Mouse (Mus musculus): Measurements from ENCODE around the gene Hnrnpa2b1.

Gene Hnrnpa2b1

GRCm38 (mm10) chr6:51470311-51471178 lies 851 bp upstream of the Hnrnpa2b1 start, which contains the start of gene Cbx3:
Gene Cbx3, plus strand, starts transcription at chr6:51470360.
- ATAC-seq (ENCODE audit: low TSS enrichment): peak; percentile 58

DNA sequence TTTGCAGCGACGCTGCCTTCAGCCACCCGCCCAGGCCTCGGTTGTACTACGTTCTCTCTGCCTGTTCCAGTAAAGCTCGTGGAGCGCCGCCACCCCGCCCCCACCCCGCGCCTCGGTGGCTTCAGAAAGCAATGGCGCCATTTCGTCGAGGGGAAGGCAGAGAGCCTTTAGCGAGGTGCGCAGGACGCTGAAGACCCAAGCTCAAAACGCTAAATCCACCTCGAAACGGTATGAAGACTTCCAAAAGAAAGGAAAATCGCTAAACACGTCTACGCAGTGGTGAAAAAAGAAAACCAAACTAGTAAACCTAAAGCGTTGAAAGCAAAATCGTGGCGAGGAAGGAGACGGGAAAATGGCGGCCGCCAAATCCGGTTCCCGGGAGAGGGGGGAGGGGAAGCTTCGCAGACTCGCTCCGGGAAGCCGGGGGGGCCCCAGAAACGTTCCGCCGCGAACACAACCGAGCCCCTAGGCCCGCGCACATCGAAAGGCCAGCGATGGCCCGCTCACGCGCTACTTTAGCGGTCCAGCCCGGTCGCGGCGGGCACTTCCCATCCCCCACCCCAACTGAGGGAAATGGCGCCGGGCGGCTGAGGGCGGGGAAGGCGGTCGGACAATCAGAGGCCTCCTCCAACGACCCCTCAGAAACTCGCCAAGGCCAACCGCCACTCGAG lies 668 bp downstream of the Hnrnpa2b1 start:
- peak; percentile 53 for ATAC-seq (ENCODE audit: low TSS enrichment)

DNA sequence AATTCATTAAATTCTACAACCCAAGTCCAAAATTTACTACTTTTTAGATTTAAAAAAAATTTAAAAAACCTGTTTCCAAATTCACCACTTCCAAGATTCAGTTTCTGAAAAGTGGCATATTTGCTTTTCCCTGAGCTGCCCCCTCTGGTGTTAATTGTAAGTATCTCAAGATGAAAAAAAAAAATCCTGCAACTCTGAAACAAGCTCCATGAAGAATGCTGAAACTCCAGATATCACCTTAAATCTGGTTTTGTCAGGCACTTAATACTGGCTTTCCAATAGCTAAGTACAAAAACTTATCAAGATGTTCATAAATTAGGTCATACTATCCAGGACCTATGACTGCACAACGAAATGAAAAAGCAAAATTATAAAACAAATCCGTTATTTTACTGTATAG lies 2.0 kb downstream of the Hnrnpa2b1 start:
- ATAC-seq (ENCODE audit: low TSS enrichment): no peak

DNA sequence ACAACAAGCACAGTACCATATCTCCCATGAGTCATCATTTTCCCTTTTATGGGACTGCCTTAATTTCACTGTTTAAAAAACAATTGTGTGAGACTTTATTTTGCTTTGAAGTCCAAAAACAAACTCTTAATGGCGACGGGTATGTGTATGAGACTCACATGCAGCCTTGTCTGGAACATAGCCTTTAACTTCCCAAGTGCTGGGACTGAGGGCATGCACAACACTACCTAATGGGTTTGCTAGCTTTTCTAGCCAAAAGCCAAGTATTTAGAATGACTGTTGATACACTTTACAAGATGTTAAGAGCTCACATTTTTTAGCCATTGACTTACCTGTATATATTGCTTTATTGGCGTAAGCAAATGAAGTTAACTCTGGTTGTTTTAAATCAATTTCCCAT lies 9.3 kb downstream of the Hnrnpa2b1 start:
- no peak for ATAC-seq (ENCODE audit: low TSS enrichment)

DNA sequence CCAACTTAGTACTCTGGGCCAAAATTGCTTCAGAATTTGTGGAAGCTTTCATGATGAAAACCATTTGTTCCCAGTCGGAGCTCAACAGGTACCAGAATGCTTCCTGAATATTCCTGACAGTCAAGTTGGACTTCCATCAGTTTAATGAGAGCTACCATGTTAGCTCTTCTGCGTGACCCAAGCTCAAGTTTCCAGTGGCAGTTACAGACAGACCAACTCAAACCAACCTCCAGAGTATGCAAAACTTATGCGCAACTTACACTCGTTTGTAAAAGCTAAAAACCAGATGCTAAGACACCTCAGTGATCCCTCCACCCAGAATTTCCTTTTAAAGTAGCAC lies 9.7 kb downstream of the Hnrnpa2b1 start:
- no peak for ATAC-seq (ENCODE audit: low TSS enrichment)

GRCm38 (mm10) chr6:51459313-51460020 lies 10.2 kb downstream of the Hnrnpa2b1 start:
- ATAC-seq (ENCODE audit: low TSS enrichment): no peak

DNA sequence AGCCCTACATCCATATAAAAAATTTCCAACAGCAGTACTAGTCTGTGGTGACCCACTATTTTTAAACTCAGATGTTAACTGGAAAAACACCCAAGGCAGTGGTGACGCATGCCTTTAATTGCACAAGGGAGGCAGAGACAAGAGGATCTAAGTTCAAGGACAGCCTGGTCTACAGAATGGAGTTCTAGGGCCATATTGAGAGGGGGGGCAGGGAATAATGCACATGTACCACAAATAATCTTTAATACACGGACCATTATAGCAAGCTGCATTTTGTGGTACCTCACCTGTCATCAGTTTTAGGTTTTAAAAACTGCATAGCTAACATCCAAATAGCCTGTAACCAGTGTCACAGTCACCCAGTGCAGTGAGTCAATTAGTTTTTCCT lies 10.8 kb downstream of the Hnrnpa2b1 start:
- no peak for ATAC-seq (ENCODE audit: low TSS enrichment)

DNA sequence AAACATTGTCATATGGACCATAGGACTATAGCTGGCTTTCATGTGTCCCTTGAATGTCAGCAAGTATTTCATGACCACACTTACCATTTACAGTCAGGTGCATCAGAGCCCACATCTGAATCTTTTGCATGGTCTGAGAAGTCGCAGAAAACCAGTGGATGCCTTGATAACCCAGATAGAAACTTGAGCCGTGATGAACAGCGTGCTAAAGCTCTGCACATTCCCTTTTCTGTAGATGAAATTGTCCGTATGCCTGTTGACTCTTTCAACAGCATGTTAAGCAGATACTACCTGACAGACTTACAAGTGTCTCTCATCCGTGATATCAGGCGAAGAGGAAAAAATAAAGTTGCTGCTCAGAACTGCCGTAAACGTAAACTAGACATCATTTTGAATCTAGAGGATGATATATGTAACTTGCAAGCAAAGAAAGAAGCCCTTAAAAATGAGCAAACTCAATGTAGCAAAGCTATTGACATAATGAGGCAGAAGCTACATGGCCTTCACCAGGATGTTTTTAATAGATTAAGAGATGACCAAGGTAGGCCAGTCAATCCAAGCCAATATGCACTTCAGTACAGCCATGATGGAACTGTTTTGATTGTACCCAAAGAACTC lies 11.8 kb downstream of the Hnrnpa2b1 start:
- no peak for ATAC-seq (ENCODE audit: low TSS enrichment)

- no peak for ATAC-seq (ENCODE audit: low TSS enrichment)
Observed at GRCm38 (mm10) chr6:51457283-51457682, 12.4 kb downstream of the Hnrnpa2b1 start.

GRCm38 (mm10) chr6:51456198-51456597 lies 13.5 kb downstream of the Hnrnpa2b1 start:
- no peak for ATAC-seq (ENCODE audit: low TSS enrichment)

- no peak for ATAC-seq (ENCODE audit: low TSS enrichment)
Observed at GRCm38 (mm10) chr6:51454949-51455348, 14.7 kb downstream of the Hnrnpa2b1 start.

DNA sequence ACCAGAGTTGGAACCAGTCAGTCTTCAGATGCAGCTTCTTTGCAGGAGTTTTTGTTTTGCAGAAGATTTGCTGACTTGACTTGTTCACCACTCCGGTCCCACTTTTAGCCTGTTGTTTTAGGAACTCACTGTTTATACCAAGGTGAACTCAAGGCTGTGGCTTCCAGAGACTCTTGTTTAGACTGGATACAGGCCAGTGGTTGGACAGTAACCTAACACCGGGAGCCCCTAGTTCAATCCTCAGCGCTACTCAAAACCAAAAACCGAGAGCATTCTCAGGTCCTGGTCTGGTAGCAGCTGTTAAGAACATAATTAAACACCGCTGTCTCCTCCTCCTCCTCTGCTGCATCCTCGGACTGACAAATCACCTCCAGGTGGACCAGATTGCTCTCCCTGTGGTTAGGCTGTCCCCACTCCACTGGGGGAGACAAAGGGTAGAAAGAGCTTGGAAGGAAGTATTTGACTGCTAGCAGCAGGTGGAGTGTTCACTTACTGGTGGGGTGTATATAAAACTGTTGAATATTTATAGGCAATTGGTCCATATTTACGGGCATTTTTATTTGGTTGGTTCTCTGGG lies 16.7 kb downstream of the Hnrnpa2b1 start:
- ATAC-seq (ENCODE audit: low TSS enrichment): no peak

- no peak for ATAC-seq (ENCODE audit: low TSS enrichment)
Observed at GRCm38 (mm10) chr6:51442191-51442835, 27.4 kb downstream of the Hnrnpa2b1 start.

DNA sequence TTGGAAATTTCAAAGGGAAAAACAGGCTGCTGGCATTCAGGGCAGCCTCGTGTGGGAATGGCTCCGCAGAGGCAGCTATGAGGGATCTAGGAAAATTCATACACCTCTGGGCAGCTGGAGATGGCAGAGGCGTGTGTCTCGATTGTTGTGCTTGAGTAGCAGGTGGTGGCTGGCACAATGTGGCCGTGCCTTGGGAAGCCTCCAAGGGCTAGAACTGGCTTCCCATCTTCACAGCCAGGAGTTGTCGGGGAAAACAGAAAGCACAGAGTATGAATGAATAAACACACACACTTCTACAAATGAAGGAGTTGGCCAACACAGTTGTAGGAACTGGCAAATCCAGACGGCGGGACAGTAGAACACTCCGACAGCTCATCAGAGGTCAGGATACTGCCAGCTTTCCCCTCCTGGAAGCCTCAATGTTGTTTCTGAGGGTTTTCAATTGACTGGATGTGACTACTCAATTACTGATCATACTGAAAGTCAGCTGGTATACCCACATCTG lies 30.8 kb downstream of the Hnrnpa2b1 start:
- ATAC-seq (ENCODE audit: low TSS enrichment): 0 out of 2 replicates have a peak, but pooled peaks have one; percentile 27

GRCm38 (mm10) chr6:51437665-51438064 lies 32.0 kb downstream of the Hnrnpa2b1 start:
- no peak for ATAC-seq (ENCODE audit: low TSS enrichment)

- no peak for ATAC-seq (ENCODE audit: low TSS enrichment)
Observed at GRCm38 (mm10) chr6:51434270-51434669, 35.4 kb downstream of the Hnrnpa2b1 start.

DNA sequence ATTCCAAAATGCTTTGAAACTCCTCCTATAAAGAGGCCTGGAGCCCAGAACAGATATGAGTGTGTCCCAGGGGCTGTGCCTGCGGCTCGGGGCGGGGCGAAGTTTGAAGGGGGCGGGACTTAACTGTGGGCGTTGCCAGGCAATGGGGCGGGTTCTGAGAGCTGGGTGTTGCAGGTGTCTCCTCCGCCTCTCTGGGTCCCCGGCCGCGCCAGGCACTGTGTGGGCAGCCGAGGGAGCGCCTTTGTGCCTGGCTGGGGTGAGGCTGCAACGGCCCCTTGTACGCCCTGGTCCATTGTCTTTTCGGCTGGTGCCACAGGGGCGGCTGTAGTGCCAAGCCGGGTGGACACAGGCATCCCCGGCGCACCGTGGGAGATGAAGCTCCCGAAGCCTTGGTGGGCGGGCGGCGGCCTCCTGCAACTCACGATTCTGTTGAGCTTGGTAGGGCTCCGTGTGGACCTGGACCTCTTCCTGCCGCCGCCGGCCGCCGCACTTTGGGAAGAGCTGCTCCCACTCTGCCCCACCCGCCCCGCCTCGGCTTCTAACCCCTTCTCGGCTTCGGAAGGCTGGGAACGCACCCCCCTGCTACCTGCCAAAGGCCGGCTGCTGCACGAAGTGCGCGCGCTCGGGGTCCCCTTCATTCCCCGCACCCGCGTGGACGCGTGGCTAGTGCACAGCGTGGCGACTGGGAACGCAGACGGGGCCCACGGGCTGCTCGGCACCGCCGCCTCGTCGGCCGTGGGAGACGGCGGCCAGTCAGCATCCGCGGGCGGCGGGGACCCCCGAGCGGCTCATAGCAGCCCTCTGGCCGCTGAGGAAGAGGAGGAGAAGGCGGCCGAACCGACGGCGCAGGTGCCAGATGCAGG lies 36.9 kb downstream of the Hnrnpa2b1 start, which contains the start of gene Nfe2l3:
Gene Nfe2l3, plus strand, starts transcription at position 136 of the 863 bp plus-strand sequence.
- peak; percentile 89 for ATAC-seq (ENCODE audit: low TSS enrichment)

DNA sequence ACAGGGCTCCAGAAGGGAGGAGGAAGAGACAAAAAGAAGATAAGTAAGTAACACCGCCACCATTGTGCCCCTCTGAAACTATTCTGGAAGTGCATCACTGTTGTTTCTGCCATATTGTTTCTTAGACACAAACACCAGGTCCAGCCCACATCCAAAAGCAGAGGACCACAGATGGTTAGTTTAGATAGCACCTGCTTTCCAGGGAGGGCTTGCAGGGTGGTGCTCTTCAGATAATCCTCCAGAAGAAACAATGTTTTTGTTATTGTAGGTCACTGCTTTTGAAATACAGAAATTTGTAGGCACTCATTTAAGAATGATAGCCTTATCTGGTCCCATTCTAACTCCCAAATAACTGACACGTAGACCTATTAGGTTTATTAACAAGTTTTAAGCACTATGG lies 45.2 kb downstream of the Hnrnpa2b1 start:
- no peak for ATAC-seq (ENCODE audit: low TSS enrichment)

DNA sequence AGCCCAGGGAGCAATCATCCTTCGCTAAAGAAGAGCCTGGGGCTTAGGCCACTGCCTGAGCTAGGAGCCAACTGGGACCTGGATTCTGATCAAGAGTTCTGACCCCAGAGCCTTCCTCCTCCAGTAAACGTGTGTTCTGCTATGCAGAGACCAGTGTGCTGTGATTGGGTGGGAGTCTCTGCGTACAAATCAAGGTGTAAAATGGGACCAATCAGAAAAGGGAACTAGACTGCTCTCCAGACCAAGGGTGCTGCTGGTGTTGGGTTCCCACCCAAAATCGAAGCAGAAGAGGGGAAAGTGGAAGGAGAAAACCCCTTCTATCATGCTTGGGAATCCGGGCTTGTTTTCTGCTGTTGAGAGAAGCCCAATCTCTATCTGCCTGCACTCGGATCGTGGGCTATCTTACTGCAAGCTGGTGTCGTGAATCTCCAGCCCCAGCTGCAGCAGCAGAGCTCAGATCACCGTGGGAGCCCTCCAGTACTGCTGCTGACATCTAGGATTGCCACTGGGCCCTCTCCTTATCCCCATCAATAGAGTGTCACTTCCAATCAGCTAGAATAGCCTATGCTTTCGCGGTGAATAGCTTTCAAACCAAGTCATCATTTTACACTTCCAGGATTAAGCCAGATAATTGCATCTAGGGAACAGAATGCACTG lies 46.1 kb downstream of the Hnrnpa2b1 start:
- no peak for ATAC-seq (ENCODE audit: low TSS enrichment)
